29 mouse cellular contexts compared by ENCODE assay signal in the genomic region with DNA sequence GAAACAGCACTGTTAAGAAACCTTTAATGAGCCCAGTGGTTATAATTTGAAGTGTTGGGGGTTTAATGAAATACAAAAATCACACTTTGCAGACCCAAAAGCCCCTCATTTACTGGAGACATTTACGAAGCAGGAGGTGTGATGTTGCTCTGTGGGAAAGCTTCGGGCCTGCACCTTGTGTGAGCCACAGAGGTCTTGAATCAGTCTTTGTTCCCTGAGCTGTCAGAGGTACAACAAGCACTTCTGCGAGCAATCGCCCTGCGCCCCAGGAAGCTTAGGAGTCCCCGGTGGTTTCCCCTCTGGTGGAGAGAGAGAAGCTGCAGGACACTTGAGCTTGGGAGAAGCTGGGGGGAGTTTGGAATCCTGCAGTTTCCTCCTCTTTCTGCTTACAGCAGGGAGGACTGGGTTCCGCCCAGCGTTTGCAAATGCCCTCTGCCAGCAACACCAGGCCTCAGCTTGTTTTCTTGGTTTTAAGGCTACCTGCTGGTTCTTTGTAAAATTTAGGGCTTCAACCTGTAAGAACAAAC. TPM values are rescaled to one million over a fixed set of nuclear protein-coding genes. Genes with fewer than 3 reads are reported as not detected.
A peak's percentile ranks its signal among the peaks of the same experiment; 100 is the strongest.
DNase-seq lines count a peak whose midpoint lies in the region; ATAC-seq lines count a peak whose summit lies in the region.
"Had no signal": no experiment of that assay in that cellular context is flagged by ENCODE, and none has a peak within 500 bp of the region (broad histone marks: within the 10 kb centered on the region; RNA-seq: fewer than 3 reads in every experiment).

No protein-coding gene starts in this region.

- no peak overlapping the region for H3K4me3 ChIP-seq in embryonic facial prominence, embryonic 11.5 days (ENCODE audit: low read depth, low read length)
- no peak overlapping the region for H3K4me3 ChIP-seq in embryonic facial prominence, embryonic 10.5 days
- no peak overlapping the region for H3K4me3 ChIP-seq in heart, embryonic 10.5 days
- H3K4me3 ChIP-seq in heart, embryonic 11.5 days (ENCODE audit: low read depth, low read length): no peak overlapping the region
- no peak overlapping the region for H3K4me3 ChIP-seq in forebrain, embryonic 14.5 days (ENCODE audit: low read depth, low read length)
- no peak overlapping the region for H3K4me3 ChIP-seq in limb, embryonic 12.5 days (replicated peaks)
- H3K4me3 ChIP-seq: embryonic facial prominence, embryonic 15.5 days; gastrocnemius, adult 2 months; heart, adult 2 months; layer of hippocampus, adult 2 months; limb, embryonic 15.5 days; myocyte; neural tube, embryonic 13.5 days had no signal

- no peak for DNase-seq in embryonic facial prominence, embryonic 11.5 days (ENCODE audit: low spot score)
- no peak for DNase-seq in embryonic facial prominence, embryonic 10.5 days (ENCODE audit: low spot score)
- DNase-seq in heart, embryonic 10.5 days (ENCODE audit: low spot score): peak; percentile 72
- peak; percentile 19 for DNase-seq in forebrain, embryonic 14.5 days (ENCODE audit: low spot score)
- no peak for DNase-seq in adrenal gland, adult (ENCODE audit: inconsistent age in 2 of 2, low spot score in 1 of 2)
- DNase-seq in liver: no peak
- DNase-seq: adrenal gland, adult 8-10 months; cerebellum, adult 11 months; cerebellum, adult 9-11 months; embryo, embryonic 11 days; gastrocnemius, adult 2 months; gastrocnemius, postnatal 36 days; heart, adult 2 months; heart, postnatal 14 days; kidney, adult 18-20 months; kidney, postnatal 36 days; lung, adult 2 months had no signal

- H3K27ac ChIP-seq in embryonic facial prominence, embryonic 11.5 days (replicated peaks; ENCODE audit: low read depth, low read length): no peak overlapping the region
- H3K27ac ChIP-seq in embryonic facial prominence, embryonic 10.5 days (replicated peaks): no peak overlapping the region
- no peak overlapping the region for H3K27ac ChIP-seq in heart, embryonic 10.5 days
- H3K27ac ChIP-seq in heart, embryonic 11.5 days (ENCODE audit: low read depth, low read length): no peak overlapping the region
- no peak overlapping the region for H3K27ac ChIP-seq in forebrain, embryonic 14.5 days (ENCODE audit: low read depth, low read length)
- peak overlapping the region; percentile 84 for H3K27ac ChIP-seq in limb, embryonic 12.5 days
- H3K27ac ChIP-seq: embryonic facial prominence, embryonic 15.5 days; gastrocnemius, adult 2 months; heart, adult 2 months; layer of hippocampus, adult 2 months; limb, embryonic 15.5 days; liver, embryonic 14.5 days; neural tube, embryonic 13.5 days had no signal

- H3K9ac ChIP-seq in embryonic facial prominence, embryonic 11.5 days (replicated peaks; ENCODE audit: low read length): 0 out of 2 replicates have a peak overlapping the region, but pooled peaks have one; percentile 34
- no peak overlapping the region for H3K9ac ChIP-seq in heart, embryonic 11.5 days (ENCODE audit: low read depth, low read length)
- no peak overlapping the region for H3K9ac ChIP-seq in forebrain, embryonic 14.5 days (ENCODE audit: low read length)
- H3K9ac ChIP-seq in limb, embryonic 12.5 days (replicated peaks): no peak overlapping the region
- H3K9ac ChIP-seq: embryonic facial prominence, embryonic 15.5 days; limb, embryonic 15.5 days; liver, embryonic 14.5 days; neural tube, embryonic 13.5 days had no signal

- H3K4me2 ChIP-seq in embryonic facial prominence, embryonic 11.5 days (ENCODE audit: low read depth, low read length): no peak overlapping the region
- H3K4me2 ChIP-seq in heart, embryonic 11.5 days: no peak overlapping the region
- H3K4me2 ChIP-seq in forebrain, embryonic 14.5 days (ENCODE audit: low read length): no peak overlapping the region
- H3K4me2 ChIP-seq in limb, embryonic 12.5 days: no peak overlapping the region
- H3K4me2 ChIP-seq: embryonic facial prominence, embryonic 15.5 days; limb, embryonic 15.5 days; midbrain, embryonic 11.5 days; neural tube, embryonic 13.5 days had no signal

- no peak for ATAC-seq in embryonic facial prominence, embryonic 11.5 days (replicated peaks; ENCODE audit: insufficient number of reproducible peaks, low FRiP score, low TSS enrichment, low read depth)
- ATAC-seq in heart, embryonic 11.5 days (replicated peaks; ENCODE audit: insufficient number of reproducible peaks, low FRiP score, low TSS enrichment): no peak
- no peak for ATAC-seq in forebrain, embryonic 14.5 days
- peak; percentile 69; the same call in 1 of the 2 replicates for ATAC-seq in limb, embryonic 12.5 days (ENCODE audit: insufficient number of reproducible peaks, insufficient read depth, low FRiP score, low TSS enrichment, low read depth)
- ATAC-seq: activated CD4-positive, CD25-positive, alpha-beta regulatory T cell, adult 4 months had no signal

- no peaks in the 10 kb centered on the region for H3K9me3 ChIP-seq in embryonic facial prominence, embryonic 11.5 days (replicated peaks; ENCODE audit: control insufficient read depth, low read length)
- H3K9me3 ChIP-seq in embryonic facial prominence, embryonic 10.5 days: no peaks in the 10 kb centered on the region
- no peaks in the 10 kb centered on the region for H3K9me3 ChIP-seq in heart, embryonic 10.5 days
- no peaks in the 10 kb centered on the region for H3K9me3 ChIP-seq in heart, embryonic 11.5 days (replicated peaks; ENCODE audit: control insufficient read depth, low read length)
- H3K9me3 ChIP-seq in forebrain, embryonic 14.5 days (replicated peaks; ENCODE audit: control insufficient read depth, low read length): no peaks in the 10 kb centered on the region
- no peaks in the 10 kb centered on the region for H3K9me3 ChIP-seq in limb, embryonic 12.5 days
- H3K9me3 ChIP-seq: embryonic facial prominence, embryonic 15.5 days; limb, embryonic 15.5 days; neural tube, embryonic 13.5 days had no signal

- H3K36me3 ChIP-seq in embryonic facial prominence, embryonic 11.5 days (replicated peaks; ENCODE audit: control insufficient read depth, insufficient read depth, low read depth, low read length): no peaks in the 10 kb centered on the region
- no peaks in the 10 kb centered on the region for H3K36me3 ChIP-seq in embryonic facial prominence, embryonic 10.5 days (replicated peaks)
- H3K36me3 ChIP-seq in heart, embryonic 10.5 days: no peaks in the 10 kb centered on the region
- H3K36me3 ChIP-seq in heart, embryonic 11.5 days (ENCODE audit: control insufficient read depth, insufficient read depth, low read length): no peaks in the 10 kb centered on the region
- H3K36me3 ChIP-seq in forebrain, embryonic 14.5 days (ENCODE audit: control insufficient read depth, insufficient read depth, low read length): no peaks in the 10 kb centered on the region
- no peaks in the 10 kb centered on the region for H3K36me3 ChIP-seq in limb, embryonic 12.5 days
- H3K36me3 ChIP-seq: embryonic facial prominence, embryonic 15.5 days; limb, embryonic 15.5 days; neural tube, embryonic 13.5 days had no signal

- no peaks in the 10 kb centered on the region for H3K27me3 ChIP-seq in embryonic facial prominence, embryonic 11.5 days (ENCODE audit: control insufficient read depth, insufficient read depth, low read length)
- H3K27me3 ChIP-seq in embryonic facial prominence, embryonic 10.5 days (replicated peaks; ENCODE audit: low read depth, poor library complexity, severe bottlenecking): peaks cover 11% of the 10 kb centered on the region
- peaks cover 18% of the 10 kb centered on the region; the same call in 1 of the 2 replicates for H3K27me3 ChIP-seq in heart, embryonic 10.5 days (ENCODE audit: insufficient read depth, poor library complexity, severe bottlenecking)
- no peaks in the 10 kb centered on the region for H3K27me3 ChIP-seq in heart, embryonic 11.5 days (ENCODE audit: control insufficient read depth, insufficient read depth, low read length)
- H3K27me3 ChIP-seq in forebrain, embryonic 14.5 days (replicated peaks; ENCODE audit: control insufficient read depth, insufficient read depth, low read length): no peaks in the 10 kb centered on the region
- H3K27me3 ChIP-seq in limb, embryonic 12.5 days: no peaks in the 10 kb centered on the region
- H3K27me3 ChIP-seq: CH12.LX; embryonic facial prominence, embryonic 15.5 days; limb, embryonic 15.5 days; neural tube, embryonic 13.5 days had no signal

- H3K4me1 ChIP-seq in embryonic facial prominence, embryonic 11.5 days (ENCODE audit: control insufficient read depth, insufficient read depth, low read length): no peaks in the 10 kb centered on the region
- peaks cover 11% of the 10 kb centered on the region; the same call in 1 of the 2 replicates for H3K4me1 ChIP-seq in embryonic facial prominence, embryonic 10.5 days
- peaks cover 7% of the 10 kb centered on the region; the same call in 1 of the 2 replicates for H3K4me1 ChIP-seq in heart, embryonic 10.5 days
- no peaks in the 10 kb centered on the region for H3K4me1 ChIP-seq in heart, embryonic 11.5 days (ENCODE audit: control insufficient read depth, insufficient read depth, low read length)
- H3K4me1 ChIP-seq in forebrain, embryonic 14.5 days (ENCODE audit: control insufficient read depth, insufficient read depth, low read length): peaks cover 6% of the 10 kb centered on the region; the same call in 1 of the 2 replicates
- H3K4me1 ChIP-seq in limb, embryonic 12.5 days (replicated peaks): peaks cover 38% of the 10 kb centered on the region
- H3K4me1 ChIP-seq: embryonic facial prominence, embryonic 15.5 days had no signal

- 30% methylated on average over 8 of the region's 8 CpGs for WGBS in embryonic facial prominence, embryonic 11.5 days
- WGBS in embryonic facial prominence, embryonic 10.5 days: 21% methylated on average over 8 of the region's 8 CpGs
- 30% methylated on average over 8 of the region's 8 CpGs for WGBS in heart, embryonic 10.5 days
- whole genome bisulfite sequencing in heart, embryonic 11.5 days (ENCODE audit: insufficient replicate concordance): 23% methylated on average over 8 of the region's 8 CpGs
- WGBS in forebrain, embryonic 14.5 days: 18% methylated on average over 8 of the region's 8 CpGs
- 21% methylated on average over 8 of the region's 8 CpGs for WGBS in limb, embryonic 12.5 days

RNA-seq across cellular contexts. Expression of gene Enpp6, which starts 23.0 kb away (rescaled TPM):
- polyA plus RNA-seq in embryonic facial prominence, embryonic 11.5 days (2014; fragmentation: Nextera tagmentation; extraction: Ambion mirVana): 0.06 and 0.21 TPM in 2 replicates
- 0.10 TPM in 1 of 2 replicates, not detected in the other for polyA plus RNA-seq in embryonic facial prominence, embryonic 10.5 days (2016; fragmentation: Nextera tagmentation; extraction: Ambion mirVana)
- polyA plus RNA-seq in heart, embryonic 10.5 days (2016; fragmentation: Nextera tagmentation; extraction: Ambion mirVana): 1.3 TPM in 2 replicates
- polyA plus RNA-seq in heart, embryonic 11.5 days (2014; fragmentation: Nextera tagmentation; extraction: Ambion mirVana): 2.1 and 2.5 TPM in 2 replicates
- polyA plus RNA-seq in forebrain, embryonic 14.5 days (2014; fragmentation: Nextera tagmentation; extraction: Ambion mirVana): 0.14 TPM in 1 of 2 replicates, not detected in the other
- 0.87 and 1.0 TPM in 2 replicates for polyA plus RNA-seq in limb, embryonic 12.5 days (2016; fragmentation: Nextera tagmentation; extraction: Ambion mirVana)
- polyA plus RNA-seq: C2C12, myocyte had no signal

Comparison
In these comparisons a context has a peak if more than half of its experiments do, and no peak if none do; other contexts are left out.
1. DNase-seq: peak in heart, embryonic 10.5 days (single experiment) and forebrain, embryonic 14.5 days (single experiment); none in embryonic facial prominence, embryonic 11.5 days (single experiment), embryonic facial prominence, embryonic 10.5 days (single experiment), adrenal gland, adult (0 of 2) and liver (single experiment).